Mouse (Mus musculus): ENCODE data around the gene Clmn. TPM values are rescaled to one million over a fixed set of nuclear protein-coding genes. Genes with fewer than 3 reads are reported as not detected.

Gene Clmn
- polyA plus RNA-seq, 1 experiment = 4.7 TPM

DNA sequence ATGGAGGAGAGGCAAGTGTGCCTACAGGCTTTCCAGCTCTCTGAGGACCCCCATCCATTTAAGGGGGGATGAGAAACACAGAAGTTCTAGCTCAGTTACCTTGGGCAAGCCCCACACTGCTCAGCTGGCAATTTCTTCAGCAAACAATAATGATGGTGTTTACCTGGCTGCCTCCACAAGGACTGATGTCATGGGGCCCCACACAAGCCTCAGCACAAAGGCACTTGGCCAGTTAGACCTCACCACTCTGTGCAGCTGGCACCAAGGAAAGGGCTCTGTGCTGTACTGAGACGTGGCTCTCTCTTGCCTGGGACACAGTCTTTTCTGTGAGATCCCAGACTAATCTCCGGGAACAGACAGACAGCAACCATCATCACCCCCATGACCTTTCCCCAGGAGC is 17.2 kb upstream of the Clmn start:
- 28% methylated on average over 2 of the region's 2 CpGs for WGBS

DNA sequence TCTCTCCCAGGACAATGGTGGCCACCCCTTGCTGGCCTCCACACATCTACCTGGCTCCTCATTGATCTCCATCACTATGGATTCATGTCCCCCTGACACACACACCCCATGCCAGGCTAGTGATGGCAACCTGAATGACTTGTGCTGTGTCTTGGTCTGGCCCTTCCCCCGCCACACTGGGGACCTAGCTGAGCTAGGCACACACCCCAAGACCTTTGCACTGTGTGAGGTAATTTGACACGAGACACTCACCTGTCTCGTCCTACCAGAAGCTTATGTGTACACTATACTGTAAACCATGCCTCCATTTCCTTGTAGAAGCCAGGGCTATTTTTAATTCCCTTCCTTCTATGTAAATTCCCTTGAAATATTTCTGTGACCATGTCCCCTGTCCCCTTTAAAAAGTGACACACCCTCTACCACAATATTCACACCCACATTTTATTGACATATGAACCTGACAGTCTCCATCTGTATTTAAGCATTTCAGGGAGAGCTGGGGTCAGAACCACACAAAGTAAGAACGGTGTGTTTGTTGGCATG is 16.7 kb upstream of the Clmn start:
- DNase-seq (ENCODE audit: low read depth, low spot score) = peak; percentile 95
- 28% methylated on average over 4 of the region's 4 CpGs for WGBS

More for the DNA sequence above, 17.2 kb upstream of the Clmn start:
- no peak for DNase-seq (ENCODE audit: low read depth, low spot score)

GRCm38 (mm10) chr12:104880367-104880766 is 15.5 kb upstream of the Clmn start:
- DNase-seq (ENCODE audit: low read depth, low spot score) = no peak
- WGBS = 83% methylated on average over 12 of the region's 12 CpGs

GRCm38 (mm10) chr12:104879577-104879989 is 14.7 kb upstream of the Clmn start:
- WGBS = 90% methylated on average over 10 of the region's 10 CpGs
- no peak for DNase-seq (ENCODE audit: low read depth, low spot score)

DNA sequence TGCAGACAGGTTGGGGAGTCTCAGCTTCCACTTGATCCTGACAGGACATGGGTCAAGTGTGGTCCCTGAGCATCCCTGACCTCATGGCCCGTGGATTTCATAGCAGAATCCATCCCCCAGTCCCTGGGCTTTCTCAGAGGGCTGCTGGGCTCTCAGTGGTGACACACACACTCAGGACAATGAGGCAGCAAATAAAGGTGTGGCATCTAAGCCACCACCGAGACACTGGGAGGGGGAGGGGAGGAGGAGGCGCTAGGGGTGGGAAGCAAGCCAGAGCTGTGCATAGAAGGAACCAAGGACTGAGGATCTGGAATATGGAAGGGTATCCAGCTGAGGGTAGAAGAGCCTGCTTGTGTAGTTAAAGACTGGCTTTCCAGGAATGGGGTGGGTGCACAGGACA is 11.2 kb upstream of the Clmn start:
- DNase-seq (ENCODE audit: low read depth, low spot score) = no peak
- 12% methylated on average over 3 of the region's 3 CpGs for WGBS

- peak; percentile 91 for DNase-seq (ENCODE audit: low read depth, low spot score)
These were observed 7.1 kb upstream of the Clmn start for GRCm38 (mm10) chr12:104871987-104872386.

GRCm38 (mm10) chr12:104869737-104870136 is 4.9 kb upstream of the Clmn start:
- WGBS = 62% methylated on average over 3 of the region's 3 CpGs
- no peak for DNase-seq (ENCODE audit: low read depth, low spot score)

More at GRCm38 (mm10) chr12:104871987-104872386, 7.1 kb upstream of the Clmn start:
- 41% methylated on average over 6 of the region's 6 CpGs for WGBS

GRCm38 (mm10) chr12:104868430-104868829 is 3.6 kb upstream of the Clmn start:
- 81% methylated on average over 3 of the region's 3 CpGs for WGBS

GRCm38 (mm10) chr12:104867851-104868250 is 3.0 kb upstream of the Clmn start:
- 23% methylated on average over 6 of the region's 6 CpGs for WGBS
- DNase-seq (ENCODE audit: low read depth, low spot score) = no peak

More at GRCm38 (mm10) chr12:104868430-104868829, 3.6 kb upstream of the Clmn start:
- DNase-seq (ENCODE audit: low read depth, low spot score) = no peak

DNA sequence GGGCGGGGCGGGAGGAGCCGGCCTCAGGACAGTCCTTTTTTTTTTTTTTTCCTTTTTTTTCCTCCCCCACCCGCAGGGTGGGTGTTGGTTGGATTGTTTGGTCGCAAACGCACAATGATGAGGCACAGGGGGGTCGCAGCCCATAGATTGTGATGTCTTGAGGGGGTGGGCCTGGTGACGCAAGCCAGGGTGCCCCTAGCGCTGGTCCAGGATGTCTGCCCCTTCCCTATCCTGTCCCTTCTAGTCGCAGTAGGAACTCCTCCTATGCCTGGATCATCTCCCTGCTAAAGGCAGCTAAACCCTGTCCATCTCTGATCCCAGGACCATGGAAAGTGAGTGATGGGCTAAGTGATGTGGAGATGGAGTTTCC is 275 bp upstream of the Clmn start:
- WGBS = under 1% methylated on average over 8 of the region's 10 CpGs
- DNase-seq (ENCODE audit: low read depth, low spot score) = no peak

GRCm38 (mm10) chr12:104863653-104864052 is 1.2 kb downstream of the Clmn start:
- WGBS = 44% methylated on average over 7 of the region's 7 CpGs
- no peak for DNase-seq (ENCODE audit: low read depth, low spot score)

GRCm38 (mm10) chr12:104859140-104859539 is 5.7 kb downstream of the Clmn start:
- DNase-seq (ENCODE audit: low read depth, low spot score) = no peak
- WGBS = 39% methylated on average over 7 of the region's 7 CpGs

DNA sequence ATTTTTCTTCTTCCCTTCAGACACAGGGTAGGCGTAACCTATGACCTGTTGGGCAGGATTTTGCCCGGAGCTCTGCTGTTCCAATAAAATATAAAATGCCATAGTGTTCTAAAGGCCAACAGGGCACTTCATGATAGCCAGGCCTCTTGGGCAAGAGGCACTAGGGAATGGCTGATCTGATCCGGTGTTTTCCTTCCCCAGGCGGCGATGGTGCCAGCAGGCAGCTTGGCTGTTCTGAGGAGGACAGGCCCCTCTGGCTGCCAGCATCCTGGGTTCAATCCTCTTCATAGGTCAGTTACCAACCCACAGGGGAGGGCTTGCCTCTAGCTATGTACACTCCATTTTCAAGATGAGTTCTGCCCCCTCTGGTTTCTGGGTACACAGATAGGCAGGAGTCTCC is 6.1 kb downstream of the Clmn start:
- no peak for DNase-seq (ENCODE audit: low read depth, low spot score)
- WGBS = 38% methylated on average over 5 of the region's 5 CpGs

GRCm38 (mm10) chr12:104857614-104858013 is 7.3 kb downstream of the Clmn start:
- WGBS = 85% methylated on average over 10 of the region's 10 CpGs
- DNase-seq (ENCODE audit: low read depth, low spot score) = no peak

DNA sequence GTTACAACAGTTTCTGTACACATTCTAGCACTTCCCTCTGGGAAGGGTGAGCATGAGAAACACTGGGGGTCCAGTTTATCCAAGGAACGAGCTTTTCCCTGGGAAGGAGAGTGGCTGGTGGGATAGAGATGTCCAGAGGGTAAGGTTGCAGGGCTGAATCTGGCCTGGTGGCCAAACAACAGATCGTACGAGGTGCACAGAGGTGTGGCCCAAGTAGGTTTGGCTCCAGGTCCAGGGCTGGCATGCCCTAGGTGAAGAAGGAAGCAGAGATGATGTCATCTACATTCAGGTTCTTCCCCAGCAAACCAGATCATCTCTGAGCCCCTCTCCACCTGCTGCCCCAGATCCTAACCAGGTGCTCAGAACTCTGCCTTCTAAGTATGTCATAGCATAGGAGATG is 8.3 kb downstream of the Clmn start:
- 34% methylated on average over 3 of the region's 3 CpGs for WGBS
- no peak for DNase-seq (ENCODE audit: low read depth, low spot score)

GRCm38 (mm10) chr12:104855548-104855947 is 9.3 kb downstream of the Clmn start:
- no peak for DNase-seq (ENCODE audit: low read depth, low spot score)
- WGBS = 27% methylated on average over 7 of the region's 7 CpGs

DNA sequence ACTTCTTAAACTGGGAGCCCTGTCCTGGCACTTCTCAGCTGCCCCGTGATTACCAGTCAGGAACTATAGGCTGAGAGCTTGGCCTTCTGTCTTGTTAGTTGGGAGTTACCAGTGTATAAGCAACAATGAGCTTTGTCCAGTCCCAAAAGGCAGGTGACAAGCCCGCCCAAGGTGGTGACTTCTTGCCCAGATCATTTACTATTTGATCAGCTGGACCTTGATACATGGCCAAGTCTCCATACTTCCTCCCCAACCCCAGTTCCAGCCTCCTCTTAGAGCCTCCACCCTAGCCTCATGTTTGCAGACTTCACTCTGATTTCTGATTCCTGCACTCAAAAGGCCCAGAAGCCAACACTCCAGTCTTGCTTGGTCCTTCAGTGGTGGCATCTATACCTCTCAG is 10.1 kb downstream of the Clmn start:
- WGBS = 22% methylated on average over 2 of the region's 2 CpGs
- peak; percentile 78 for DNase-seq (ENCODE audit: low read depth, low spot score)

GRCm38 (mm10) chr12:104853374-104853773 is 11.5 kb downstream of the Clmn start:
- WGBS = 73% methylated on average over 7 of the region's 7 CpGs
- no peak for DNase-seq (ENCODE audit: low read depth, low spot score)

DNA sequence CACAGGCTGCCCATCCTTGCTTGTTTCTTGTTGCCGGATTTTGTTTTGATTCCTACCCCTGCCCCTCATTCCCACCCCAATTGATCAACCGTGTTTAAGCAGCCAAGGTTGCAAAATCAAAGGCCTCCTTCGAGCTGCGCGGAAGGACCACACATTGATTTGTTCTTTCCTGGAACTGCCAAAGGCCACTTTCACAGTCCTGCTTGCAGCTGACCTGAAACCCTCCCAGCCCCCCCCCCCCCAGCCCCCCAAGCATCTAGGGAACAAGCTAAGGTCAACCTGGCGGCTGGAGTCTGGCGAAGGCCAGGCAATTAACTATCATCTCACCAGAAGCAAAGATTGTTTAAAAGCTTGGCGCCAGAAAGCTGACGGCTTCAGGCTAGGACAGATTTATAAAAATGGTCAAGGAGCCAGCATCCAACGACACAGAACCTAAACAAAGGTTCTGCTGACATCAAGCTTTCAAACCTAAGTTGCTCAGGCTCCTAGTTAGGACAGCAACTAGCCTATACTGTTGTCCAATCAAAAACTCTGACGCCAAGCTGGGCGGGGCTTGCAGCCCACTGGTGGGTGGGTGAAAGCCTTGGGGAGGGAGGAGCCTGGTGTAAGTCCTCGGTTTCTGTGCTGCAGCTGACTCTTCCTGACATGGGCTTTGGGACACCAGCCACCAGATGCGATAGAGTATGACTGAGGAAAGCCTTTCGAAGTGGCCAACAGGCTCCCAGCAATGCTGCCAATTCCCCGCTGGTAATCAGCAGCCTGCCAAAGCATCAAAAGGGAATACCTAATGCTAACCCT is 13.0 kb downstream of the Clmn start:
- DNase-seq (ENCODE audit: low read depth, low spot score) = no peak
- WGBS = 60% methylated on average over 16 of the region's 16 CpGs

- DNase-seq (ENCODE audit: low read depth, low spot score) = no peak
These were observed 14.8 kb downstream of the Clmn start for GRCm38 (mm10) chr12:104850119-104850518.

GRCm38 (mm10) chr12:104848667-104849066 is 16.2 kb downstream of the Clmn start:
- 93% methylated on average over 9 of the region's 9 CpGs for WGBS
- no peak for DNase-seq (ENCODE audit: low read depth, low spot score)

More at GRCm38 (mm10) chr12:104850119-104850518, 14.8 kb downstream of the Clmn start:
- 63% methylated on average over 7 of the region's 7 CpGs for WGBS

Data from large intestine, adult 2 months (tissue).